Mouse (Mus musculus): ENCODE results near the gene Idi2.
"Not testable (repeated sequence)": the region's sequence is repeated elsewhere in the genome, so short reads cannot be mapped to it uniquely, and the experiment has no call there.

The Idi2 gene

DNA sequence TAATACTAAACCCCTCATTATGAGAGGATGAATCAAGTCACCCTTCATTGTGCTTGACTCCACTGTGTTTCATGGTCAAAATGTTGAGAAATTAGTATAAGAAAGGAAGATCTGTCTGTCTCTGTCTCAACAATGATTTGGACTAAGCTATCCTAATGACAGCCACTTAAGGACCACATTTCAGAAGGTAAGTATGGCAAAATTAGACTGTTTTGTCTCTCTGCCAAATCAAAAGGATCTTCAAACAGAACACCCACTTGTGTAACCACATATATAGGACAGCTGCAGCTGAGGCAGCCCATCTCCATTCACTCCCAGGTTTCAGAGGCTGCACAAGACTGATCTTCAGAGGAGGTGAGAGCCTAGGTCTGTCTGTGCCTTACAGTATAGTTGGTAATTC is at the start of gene Idi2:
Gene Idi2 (plus strand): TSS at position 301 of the 400 bp plus-strand sequence.
- DNase-seq (ENCODE audit: low spot score in 2 of 2), result not testable (repeated sequence)

DNA sequence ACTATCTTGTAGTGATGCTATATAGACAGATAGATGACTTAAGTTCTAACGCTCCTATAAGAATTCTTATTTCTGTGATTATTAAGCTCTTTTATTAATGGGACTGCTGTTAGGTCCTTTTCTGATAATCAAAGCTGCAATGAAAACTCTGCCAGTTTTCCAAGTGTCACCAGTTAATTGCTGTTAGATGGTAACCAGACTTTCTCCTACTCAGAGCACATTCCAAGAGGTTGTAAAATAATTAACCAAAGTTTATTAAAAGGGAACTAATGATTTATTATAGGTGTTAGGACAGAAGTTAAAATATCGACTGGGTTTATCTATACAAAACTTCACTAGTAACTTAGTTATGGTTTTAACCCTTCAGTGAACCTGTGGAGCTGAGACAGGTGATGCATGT is 46.7 kb upstream of the Idi2 start:
- DNase-seq (ENCODE audit: low spot score in 2 of 2), result not testable (repeated sequence)

DNA sequence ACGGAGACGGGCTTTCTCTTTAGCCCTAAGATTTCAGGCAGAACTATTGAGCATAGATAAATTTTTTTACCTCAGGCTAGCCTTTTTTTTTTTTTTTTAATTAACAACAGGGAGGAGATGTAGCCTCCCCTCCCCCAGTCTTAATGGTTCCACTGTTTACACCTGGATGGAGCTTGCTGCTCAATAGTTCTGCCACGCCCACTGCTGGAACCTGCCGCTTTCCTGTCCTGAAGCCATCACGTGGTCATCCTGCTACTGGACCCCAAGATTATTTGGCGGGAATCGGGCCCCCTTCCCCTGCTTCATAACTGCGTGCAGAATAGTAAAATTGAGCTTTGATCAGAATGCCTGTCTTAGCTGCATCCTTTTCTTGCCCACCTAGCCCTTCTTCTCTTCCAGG is 38.8 kb upstream of the Idi2 start:
- not testable (repeated sequence) for DNase-seq (ENCODE audit: low spot score in 2 of 2)

GRCm38 (mm10) chr13:8933499-8933898 is 19.2 kb upstream of the Idi2 start:
- DNase-seq (ENCODE audit: low spot score in 2 of 2), result no peak

DNA sequence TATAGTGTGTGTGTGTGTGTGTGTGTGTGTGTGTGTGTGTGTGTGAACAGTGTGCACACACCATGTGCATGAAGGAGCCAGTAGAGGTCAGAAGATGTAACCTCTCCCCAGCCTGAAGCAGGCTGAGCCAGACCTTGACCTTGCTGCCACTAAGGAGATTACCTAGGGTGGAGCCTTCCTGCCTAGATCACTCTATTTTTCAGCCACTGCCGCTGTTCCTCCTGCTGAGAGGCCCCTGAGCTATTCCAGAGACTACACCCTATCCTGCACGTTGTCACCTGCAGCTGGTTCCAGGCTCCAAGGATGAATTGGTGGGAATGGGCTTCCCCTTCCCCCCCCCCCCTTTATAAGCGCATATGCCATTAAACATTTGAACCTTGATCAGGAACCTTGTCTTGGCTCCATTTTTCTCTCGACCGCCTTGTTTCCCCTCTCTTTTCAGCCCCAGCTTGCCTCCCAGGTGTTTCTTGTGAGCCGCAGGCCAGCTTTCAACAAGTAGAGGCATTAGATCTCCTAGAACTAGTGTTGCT is 15.0 kb upstream of the Idi2 start:
- DNase-seq (ENCODE audit: low spot score in 2 of 2), result not testable (repeated sequence)

DNA sequence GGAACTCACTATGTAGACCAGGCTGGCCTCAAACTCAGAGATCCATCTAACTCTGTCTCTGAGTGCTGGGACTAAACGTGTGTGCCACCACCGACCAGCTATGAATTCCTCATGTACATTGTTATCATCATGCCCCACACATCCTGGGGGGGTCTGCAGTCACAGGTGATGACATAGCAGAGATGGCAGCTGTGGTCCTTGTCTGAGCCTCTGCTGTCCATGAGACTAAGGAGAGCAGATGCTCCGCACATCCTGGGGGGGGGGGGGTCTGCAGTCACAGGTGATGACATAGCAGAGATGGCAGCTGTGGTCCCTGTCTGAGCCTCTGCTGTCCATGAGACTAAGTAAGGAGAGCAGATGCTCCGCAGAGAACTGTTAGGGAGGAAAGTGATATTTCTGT is 11.6 kb upstream of the Idi2 start:
- not testable (repeated sequence) for DNase-seq (ENCODE audit: low spot score in 2 of 2)

- not testable (repeated sequence) for DNase-seq (ENCODE audit: low spot score in 2 of 2)
Observed at GRCm38 (mm10) chr13:8941701-8942100, 11.0 kb upstream of the Idi2 start.

DNA sequence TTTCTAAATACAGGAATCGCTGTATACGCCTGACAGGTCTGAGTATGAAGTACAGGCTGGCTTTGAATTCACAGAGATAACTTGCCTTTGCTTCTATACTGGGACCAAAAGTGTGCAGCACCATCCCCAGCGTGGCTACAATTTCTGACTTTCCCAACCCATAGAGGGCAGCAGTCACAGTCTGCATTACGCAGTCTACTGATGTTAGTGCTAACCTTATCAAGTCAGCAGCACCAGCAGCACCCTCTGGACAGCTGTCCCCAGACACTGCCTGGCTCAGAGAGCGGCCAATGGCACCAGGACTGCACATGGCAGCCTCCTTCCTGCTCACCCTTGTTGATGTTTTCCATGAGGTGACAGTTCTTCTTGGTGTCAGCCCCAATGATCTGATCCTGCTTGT is 8.8 kb upstream of the Idi2 start:
- DNase-seq (ENCODE audit: low spot score in 2 of 2), result not testable (repeated sequence)

- not testable (repeated sequence) for DNase-seq (ENCODE audit: low spot score in 2 of 2)
Observed at GRCm38 (mm10) chr13:8948131-8948530, 4.5 kb upstream of the Idi2 start, which contains the start of gene Gm9745. Gene Gm9745, minus strand, starts transcription at chr13:8948231.

GRCm38 (mm10) chr13:8955127-8955526 is 2.5 kb downstream of the Idi2 start:
- DNase-seq (ENCODE audit: low spot score in 2 of 2), result not testable (repeated sequence)

- not testable (repeated sequence) for DNase-seq (ENCODE audit: low spot score in 2 of 2)
Observed at GRCm38 (mm10) chr13:8956873-8957272, 4.2 kb downstream of the Idi2 start.

DNA sequence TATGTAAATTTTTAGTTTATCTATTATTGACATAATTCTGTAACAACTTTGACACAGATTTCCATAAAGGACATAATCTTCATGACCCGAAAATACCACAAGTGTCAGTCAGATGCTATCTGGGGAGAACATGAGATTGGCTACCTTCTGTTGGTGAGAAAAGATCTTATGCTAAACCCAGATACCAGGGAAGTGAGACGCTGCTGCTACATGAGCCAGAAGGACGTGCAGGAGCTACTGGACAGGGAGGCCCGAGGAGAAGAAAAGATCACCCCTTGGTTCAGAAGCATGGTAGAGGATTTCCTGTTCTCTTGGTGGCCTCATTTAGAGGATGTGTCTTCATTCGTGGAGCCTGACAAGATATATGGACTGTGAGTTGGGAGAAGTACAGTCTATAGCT is 6.4 kb downstream of the Idi2 start:
- not testable (repeated sequence) for DNase-seq (ENCODE audit: low spot score in 2 of 2)

DNA sequence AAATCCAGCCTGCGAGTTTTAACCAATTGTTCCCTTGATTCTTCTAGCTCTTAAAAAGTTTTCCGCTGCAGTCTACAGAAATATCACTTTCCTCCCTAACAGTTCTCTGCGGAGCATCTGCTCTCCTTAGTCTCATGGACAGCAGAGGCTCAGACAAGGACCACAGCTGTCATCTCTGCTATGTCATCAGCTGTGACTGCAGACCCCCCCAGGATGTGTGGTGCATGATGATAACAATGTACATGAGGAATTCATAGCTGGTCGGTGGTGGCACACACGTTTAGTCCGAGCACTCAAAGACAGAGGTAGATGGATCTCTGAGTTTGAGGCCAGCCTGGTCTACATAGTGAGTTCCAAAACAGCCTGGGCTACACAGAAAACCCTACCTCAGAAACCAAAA is 6.9 kb downstream of the Idi2 start:
- not testable (repeated sequence) for DNase-seq (ENCODE audit: low spot score in 2 of 2)

DNA sequence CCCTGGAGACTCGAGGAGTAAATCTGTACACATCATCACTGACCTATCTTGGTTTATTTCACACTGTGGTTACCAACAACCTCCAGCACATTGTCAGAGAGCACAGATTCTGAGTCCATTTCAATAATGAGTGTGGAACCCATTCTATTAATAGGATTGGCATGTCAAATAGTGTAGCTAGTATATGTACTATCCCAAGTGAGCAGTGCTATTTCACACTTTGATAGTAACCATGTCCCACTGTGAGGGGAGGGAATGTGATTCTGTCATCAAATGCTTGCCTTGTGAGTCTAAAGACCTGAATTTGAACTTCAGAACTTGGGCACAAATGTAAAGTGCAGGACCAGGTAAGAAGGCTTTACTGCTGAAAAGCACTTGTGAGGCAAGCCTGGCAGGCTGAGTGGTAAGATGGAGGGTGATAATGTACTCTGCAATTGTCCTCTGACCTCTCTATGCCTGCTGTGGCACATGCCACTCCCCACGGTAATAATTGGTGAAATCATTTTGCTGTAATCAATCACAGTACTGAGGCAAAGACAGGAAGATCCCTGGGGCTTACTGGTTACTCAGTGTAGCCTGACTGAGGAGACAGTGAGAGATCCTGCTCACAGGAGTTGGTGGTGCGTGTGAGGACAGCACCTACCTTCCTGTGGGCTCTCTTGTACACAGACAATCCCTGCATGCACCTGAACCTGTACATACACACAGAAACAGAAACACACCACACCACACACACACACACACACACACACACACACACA is 8.6 kb downstream of the Idi2 start:
- DNase-seq (ENCODE audit: low spot score in 2 of 2), result not testable (repeated sequence)

DNA sequence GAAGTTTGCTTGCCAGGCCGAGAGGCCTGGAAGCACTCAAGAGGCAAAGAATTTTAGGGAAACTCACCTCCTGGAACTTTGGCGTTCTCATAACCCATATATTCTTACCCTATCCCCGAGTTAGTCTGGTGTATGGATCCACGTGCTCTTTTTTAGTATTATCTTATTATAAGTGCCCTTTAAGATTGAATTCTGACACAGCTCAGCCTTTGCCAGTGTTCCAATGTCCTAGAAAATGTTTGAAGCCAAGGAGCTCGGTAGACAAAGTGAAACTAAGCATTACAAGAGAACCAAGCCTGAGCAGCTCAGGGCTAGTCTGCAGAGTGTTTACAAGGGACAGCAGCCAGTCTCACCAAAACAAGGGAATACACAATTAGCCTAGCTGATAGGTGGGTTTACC is 9.6 kb downstream of the Idi2 start:
- DNase-seq (ENCODE audit: low spot score in 2 of 2), result not testable (repeated sequence)

GRCm38 (mm10) chr13:8965224-8965623 is 12.6 kb downstream of the Idi2 start:
- DNase-seq (ENCODE audit: low spot score in 2 of 2), result no peak

GRCm38 (mm10) chr13:8967742-8968141 is 15.1 kb downstream of the Idi2 start:
- DNase-seq (ENCODE audit: low spot score in 2 of 2), result no peak

- DNase-seq (ENCODE audit: low spot score in 2 of 2), result no peak
Observed at GRCm38 (mm10) chr13:8972369-8972768, 19.7 kb downstream of the Idi2 start.

GRCm38 (mm10) chr13:8972972-8973371 is 20.3 kb downstream of the Idi2 start:
- DNase-seq (ENCODE audit: low spot score in 2 of 2), result no peak

GRCm38 (mm10) chr13:8992231-8992630 is 39.6 kb downstream of the Idi2 start:
- no peak for DNase-seq (ENCODE audit: low spot score in 2 of 2)

DNA sequence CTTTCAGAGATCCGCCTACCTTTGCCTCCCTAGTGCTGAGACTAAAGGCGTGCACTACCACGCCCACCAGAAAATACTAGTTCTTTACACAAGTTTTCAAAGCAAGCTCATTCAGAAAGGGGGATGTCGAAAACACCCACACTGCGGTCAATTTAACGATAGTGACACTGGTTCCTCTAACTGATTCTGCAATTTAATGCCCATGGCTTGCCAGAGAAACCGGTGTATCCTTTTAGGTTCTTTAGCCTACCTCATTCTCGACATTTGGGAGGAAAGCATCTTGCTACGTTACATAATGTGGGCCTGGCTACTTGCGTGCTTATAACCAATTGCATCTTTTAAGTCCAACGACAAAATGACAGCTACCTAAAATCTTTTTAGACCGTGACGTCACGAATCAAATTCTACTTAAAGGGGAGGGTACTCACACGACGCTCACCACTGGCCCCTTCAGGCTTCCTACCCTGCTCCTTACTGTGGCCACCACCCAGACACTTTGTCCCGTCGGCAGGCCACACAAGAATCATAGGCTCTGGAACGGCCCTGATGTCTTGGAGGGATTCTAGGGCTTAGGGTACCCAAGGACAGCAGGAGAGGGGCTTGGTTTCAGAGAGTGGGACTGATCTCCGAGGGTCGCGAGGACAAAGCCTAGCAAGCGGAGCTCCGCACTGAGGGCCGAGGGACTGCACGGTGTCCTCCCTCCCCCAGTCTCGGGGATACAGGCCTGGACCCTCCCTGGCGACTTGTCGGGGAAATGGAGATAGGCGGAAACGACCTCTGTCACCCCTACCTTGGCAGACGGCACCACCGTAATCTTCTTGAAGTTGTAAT is 42.7 kb downstream of the Idi2 start:
- DNase-seq (ENCODE audit: low spot score in 2 of 2), result no peak

GRCm38 (mm10) chr13:8995990-8996786 is 43.5 kb downstream of the Idi2 start, which contains the start of gene Gtpbp4:
Gene Gtpbp4, minus strand, starts transcription at chr13:8996083.
- peak; percentile 82 to 95 for DNase-seq (ENCODE audit: low spot score in 2 of 2)
